Mouse (Mus musculus) hindbrain, embryonic 15.5 days (tissue): ENCODE measurements around the gene Wdpcp. TPM values are rescaled to one million over a fixed set of nuclear protein-coding genes. Genes with fewer than 3 reads are reported as not detected.

Experiments
- ATAC-seq: fragments of 200-750 bp; cut with Nextera tagmentation; 2 replicates; pipeline ENCODE4 v1.8.0; 2017; ENCODE audit warnings: low read depth, moderate number of reproducible peaks, moderate TSS enrichment; ENCODE audit not compliant: low FRiP score
- H3K27ac ChIP-seq: fragments of 300-500 bp; sonication (generic); replicated peaks from 2 replicates; pipeline ENCODE4 v1.5.1; 2015; ENCODE audit warnings: mild to moderate bottlenecking, inconsistent platforms
- H3K27me3 ChIP-seq: fragments of 300-500 bp; sonication (generic); 2 replicates; pipeline ENCODE4 v1.6.1; 2015; ENCODE audit warnings: control low read depth, inconsistent platforms
- H3K36me3 ChIP-seq: fragments of 300-500 bp; sonication (generic); 2 replicates; pipeline ENCODE4 v1.6.1; 2015; ENCODE audit warnings: control low read depth, inconsistent platforms
- H3K4me1 ChIP-seq: fragments of 300-500 bp; sonication (generic); replicated peaks from 2 replicates; pipeline ENCODE4 v1.6.1; 2015; ENCODE audit warnings: control low read depth, inconsistent platforms
- H3K4me2 ChIP-seq: fragments of 300-500 bp; sonication (generic); 2 replicates; pipeline ENCODE4 v1.6.1; 2015; ENCODE audit warnings: moderate library complexity, mild to moderate bottlenecking, inconsistent platforms
- H3K4me3 ChIP-seq: fragments of 300-500 bp; sonication (generic); 2 replicates; pipeline ENCODE4 v1.5.1; 2015; ENCODE audit warnings: mild to moderate bottlenecking, inconsistent platforms
- H3K9ac ChIP-seq: fragments of 300-500 bp; sonication (generic); 2 replicates; pipeline ENCODE4 v1.6.1; 2015; ENCODE audit warnings: inconsistent platforms
- H3K9me3 ChIP-seq: fragments of 300-500 bp; sonication (generic); 2 replicates; pipeline ENCODE4 v1.6.1; 2016; ENCODE audit warnings: control low read depth, inconsistent platforms
- whole genome bisulfite sequencing: fragments of 180-500 bp; shearing (Covaris S2); methylation state at CpG from one replicate; pipeline ENCODE4 v1.1.7; 2015; 5-methylcytosine and 5-hydroxymethylcytosine counted together
- polyA plus RNA-seq: library from polyadenylated mRNA; unstranded; fragments of >200 nt; fragmentation: Nextera tagmentation; extraction: Ambion mirVana; gene quantifications from 2 replicates; pipeline ENCODE4 v1.2.1, GENCODE M21; 2015

The Wdpcp gene
- polyA plus RNA-seq, 1 experiment from 2014 or later, result 11.0 TPM

DNA sequence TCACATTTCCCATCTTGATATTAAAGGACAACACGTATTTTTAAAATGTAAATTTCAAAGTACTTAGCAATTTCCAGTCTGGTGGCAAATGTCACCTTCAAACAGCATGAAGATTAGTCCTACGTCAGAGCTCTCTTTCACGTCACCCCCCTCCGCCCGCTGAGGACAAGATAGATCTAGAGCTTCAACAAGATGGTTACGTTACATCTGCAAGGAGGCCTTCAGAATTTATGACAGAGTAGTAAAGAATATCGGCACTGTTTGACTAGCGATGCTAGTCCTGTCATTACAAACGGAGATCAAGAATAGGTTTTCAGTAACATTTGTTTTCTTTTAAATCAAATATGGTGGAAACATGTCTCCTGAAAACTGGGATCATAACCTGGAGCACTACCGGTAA is 1.1 kb upstream of the Wdpcp start:
- H3K9ac ChIP-seq, result peak overlapping the region; percentile 72
- H3K9me3 ChIP-seq, result no peaks in the 10 kb centered on the region
- WGBS, result 10% methylated on average over 10 of the region's 10 CpGs
- H3K4me1 ChIP-seq, result peaks cover 32% of the 10 kb centered on the region
- peak overlapping the region; percentile 63 for H3K4me2 ChIP-seq
- ATAC-seq, result no peak
- peak overlapping the region; percentile 82 for H3K4me3 ChIP-seq
- H3K27ac ChIP-seq, result peak overlapping the region; percentile 91
- 0 out of 2 replicates have a peak, but pooled peaks cover 11% of the 10 kb centered on the region for H3K36me3 ChIP-seq
- no peaks in the 10 kb centered on the region for H3K27me3 ChIP-seq

DNA sequence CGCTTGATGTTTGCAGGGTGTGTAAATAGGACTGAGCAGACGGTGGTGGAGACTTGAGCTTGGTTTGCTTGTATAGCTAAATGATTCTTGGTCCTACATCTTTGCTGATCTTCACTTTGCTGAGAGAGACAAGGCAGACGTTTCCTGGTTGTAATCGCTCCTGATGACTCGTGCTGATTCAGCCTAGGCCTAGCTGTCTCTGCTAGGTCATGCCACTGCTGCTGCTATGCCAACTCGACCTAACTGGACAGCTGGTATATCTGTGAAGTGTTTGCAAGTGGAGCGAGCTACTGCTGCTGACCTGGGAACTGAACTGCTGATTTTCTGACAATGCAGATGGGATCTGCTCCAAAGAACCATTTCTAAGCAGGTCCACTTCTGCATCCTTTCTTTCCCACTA is 9.4 kb downstream of the Wdpcp start:
- H3K4me3 ChIP-seq, result no peak overlapping the region
- ATAC-seq, result no peak
- H3K9me3 ChIP-seq, result no peaks in the 10 kb centered on the region
- no peaks in the 10 kb centered on the region for H3K27me3 ChIP-seq
- H3K27ac ChIP-seq, result no peak overlapping the region
- no peaks in the 10 kb centered on the region for H3K36me3 ChIP-seq
- no peak overlapping the region for H3K4me2 ChIP-seq
- 77% methylated on average over 7 of the region's 7 CpGs for WGBS
- no peak overlapping the region for H3K9ac ChIP-seq
- H3K4me1 ChIP-seq, result no peaks in the 10 kb centered on the region

GRCm38 (mm10) chr11:21583286-21583685 is 11.3 kb downstream of the Wdpcp start:
- Histone ChIP-seq H3K4me3 (no peak overlapping the region), H3K4me2 (no peak overlapping the region), H3K9ac (no peak overlapping the region), H3K27me3 (no peaks in the 10 kb centered on the region), H3K27ac (no peak overlapping the region), H3K9me3 (no peaks in the 10 kb centered on the region), H3K36me3 (no peaks in the 10 kb centered on the region), H3K4me1 (no peaks in the 10 kb centered on the region)
- 54% methylated on average over 1 of the region's 1 CpGs for WGBS
- no peak for ATAC-seq

DNA sequence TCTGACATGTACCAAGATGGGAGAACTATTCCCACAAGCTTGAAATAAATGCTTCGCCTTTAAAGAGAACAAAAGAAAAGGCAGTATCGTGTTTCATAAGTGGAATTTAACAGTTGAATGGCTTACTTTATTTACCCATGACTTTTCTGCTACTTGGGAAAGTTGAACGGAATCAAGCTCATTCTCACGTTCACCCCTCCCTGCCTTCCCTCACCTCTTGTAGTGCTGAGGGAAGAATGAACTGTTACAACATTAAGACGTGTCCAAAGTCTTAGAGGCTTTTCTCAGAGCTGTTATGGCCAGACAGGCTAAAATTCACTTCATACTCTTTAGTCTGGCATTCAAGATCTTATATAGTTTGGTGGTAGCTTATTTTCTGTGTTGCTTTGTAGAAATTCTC is 30.5 kb downstream of the Wdpcp start:
- no peak overlapping the region for H3K27ac ChIP-seq
- WGBS, result 73% methylated on average over 5 of the region's 5 CpGs
- H3K4me3 ChIP-seq, result no peak overlapping the region
- no peaks in the 10 kb centered on the region for H3K9me3 ChIP-seq
- H3K4me2 ChIP-seq, result no peak overlapping the region
- ATAC-seq, result no peak
- no peak overlapping the region for H3K9ac ChIP-seq
- H3K36me3 ChIP-seq, result no peaks in the 10 kb centered on the region
- H3K4me1 ChIP-seq, result no peaks in the 10 kb centered on the region
- H3K27me3 ChIP-seq, result no peaks in the 10 kb centered on the region

DNA sequence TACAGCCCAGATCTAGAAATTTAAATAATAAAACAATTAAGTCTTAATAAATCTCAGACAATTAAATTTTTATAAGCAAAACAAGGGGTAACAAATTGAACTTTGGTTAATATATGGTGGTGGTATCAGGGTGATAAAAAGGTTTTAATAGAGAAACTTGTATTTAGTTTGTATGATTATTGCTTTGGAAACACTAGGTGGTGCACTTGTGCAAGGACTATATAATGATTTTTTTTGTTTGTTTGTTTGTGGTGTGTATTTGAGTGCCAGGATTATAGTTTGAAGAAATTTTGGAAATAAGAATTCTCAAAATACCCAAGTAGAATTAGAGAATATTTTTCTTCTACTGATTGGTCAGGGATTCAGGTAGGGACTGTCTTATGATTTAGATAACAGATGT is 43.9 kb downstream of the Wdpcp start:
- Histone ChIP-seq H3K9ac (no peak overlapping the region), H3K4me1 (no peaks in the 10 kb centered on the region), H3K36me3 (no peaks in the 10 kb centered on the region), H3K4me3 (no peak overlapping the region), H3K9me3 (no peaks in the 10 kb centered on the region), H3K4me2 (no peak overlapping the region), H3K27ac (no peak overlapping the region), H3K27me3 (no peaks in the 10 kb centered on the region)
- no peak for ATAC-seq

DNA sequence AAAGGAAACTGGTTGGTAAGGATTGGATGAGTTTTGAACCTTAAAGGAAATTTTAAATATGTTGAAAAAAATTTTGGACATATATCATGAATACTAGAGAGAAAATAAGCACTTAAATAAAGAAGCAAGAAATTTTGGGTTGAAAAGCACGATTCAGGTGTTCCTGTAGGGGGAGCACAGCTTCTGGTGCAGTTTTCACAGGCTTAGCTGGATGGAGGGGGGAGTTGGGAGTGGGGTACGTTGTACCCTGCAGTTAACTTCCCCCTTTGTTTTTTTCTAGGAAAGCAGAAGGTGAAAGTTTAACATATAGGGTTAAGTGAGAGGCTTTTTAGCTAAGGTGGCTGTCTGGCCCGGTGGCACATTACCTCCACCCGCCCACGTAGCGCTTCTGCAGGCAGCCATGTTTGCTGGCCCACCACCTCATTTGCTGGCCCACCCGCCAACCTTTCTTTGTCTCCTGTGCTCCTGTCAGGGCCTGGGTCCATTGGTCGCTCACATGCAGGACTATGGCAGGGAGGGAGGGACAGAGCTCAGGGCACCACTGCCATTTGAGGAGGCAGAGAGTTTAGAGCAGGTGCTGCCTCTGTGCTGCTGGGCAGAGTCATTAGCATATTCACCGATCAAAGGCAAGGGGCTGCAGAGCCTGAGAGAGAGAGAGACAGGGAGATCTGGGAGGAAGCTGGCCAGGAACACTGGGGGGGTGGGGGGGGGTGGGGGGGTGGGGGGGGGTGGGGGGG is 62.3 kb downstream of the Wdpcp start:
- Histone ChIP-seq H3K36me3 (no peaks in the 10 kb centered on the region), H3K27ac (no peak overlapping the region), H3K9ac (no peak overlapping the region), H3K9me3 (no peaks in the 10 kb centered on the region), H3K4me2 (no peak overlapping the region), H3K27me3 (no peaks in the 10 kb centered on the region), H3K4me3 (no peak overlapping the region), H3K4me1 (no peaks in the 10 kb centered on the region)
- WGBS, result 60% methylated on average over 8 of the region's 9 CpGs
- ATAC-seq, result no peak

DNA sequence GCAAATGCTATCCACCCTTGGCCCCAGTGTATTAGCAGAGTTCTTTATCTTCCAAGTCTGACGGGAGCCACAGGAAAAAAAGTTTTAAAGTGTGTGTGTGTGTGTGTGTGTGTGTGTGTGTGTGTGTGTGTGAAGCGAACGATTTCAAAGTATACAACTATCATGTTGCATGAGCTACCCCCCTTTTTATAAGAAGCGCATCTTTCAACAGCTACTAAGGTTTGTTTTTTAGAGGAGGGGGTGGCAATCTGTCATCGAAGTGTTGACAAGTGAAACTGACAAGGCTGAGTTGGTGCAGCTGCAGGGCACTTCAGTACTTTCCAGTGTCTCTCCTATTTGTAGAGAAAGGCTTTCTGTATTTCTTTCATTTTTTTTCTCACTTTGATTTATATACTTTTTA is 66.3 kb downstream of the Wdpcp start:
- ATAC-seq, result no peak
- 60% methylated on average over 5 of the region's 5 CpGs for WGBS
- Histone ChIP-seq H3K27me3 (no peaks in the 10 kb centered on the region), H3K4me3 (no peak overlapping the region), H3K4me2 (no peak overlapping the region), H3K36me3 (no peaks in the 10 kb centered on the region), H3K9ac (no peak overlapping the region), H3K27ac (no peak overlapping the region), H3K9me3 (no peaks in the 10 kb centered on the region), H3K4me1 (no peaks in the 10 kb centered on the region)

- no peak for ATAC-seq
- no peak overlapping the region for H3K4me3 ChIP-seq
- no peaks in the 10 kb centered on the region for H3K9me3 ChIP-seq
- no peak overlapping the region for H3K9ac ChIP-seq
- H3K4me2 ChIP-seq, result no peak overlapping the region
- no peaks in the 10 kb centered on the region for H3K27me3 ChIP-seq
- 72% methylated on average over 2 of the region's 2 CpGs for WGBS
- no peaks in the 10 kb centered on the region for H3K4me1 ChIP-seq
- no peak overlapping the region for H3K27ac ChIP-seq
- no peaks in the 10 kb centered on the region for H3K36me3 ChIP-seq
Observed at GRCm38 (mm10) chr11:21639534-21639933, 67.5 kb downstream of the Wdpcp start.

GRCm38 (mm10) chr11:21644231-21644630 is 72.2 kb downstream of the Wdpcp start:
- H3K4me3 ChIP-seq, result no peak overlapping the region
- WGBS, result 76% methylated on average over 4 of the region's 4 CpGs
- ATAC-seq, result no peak

DNA sequence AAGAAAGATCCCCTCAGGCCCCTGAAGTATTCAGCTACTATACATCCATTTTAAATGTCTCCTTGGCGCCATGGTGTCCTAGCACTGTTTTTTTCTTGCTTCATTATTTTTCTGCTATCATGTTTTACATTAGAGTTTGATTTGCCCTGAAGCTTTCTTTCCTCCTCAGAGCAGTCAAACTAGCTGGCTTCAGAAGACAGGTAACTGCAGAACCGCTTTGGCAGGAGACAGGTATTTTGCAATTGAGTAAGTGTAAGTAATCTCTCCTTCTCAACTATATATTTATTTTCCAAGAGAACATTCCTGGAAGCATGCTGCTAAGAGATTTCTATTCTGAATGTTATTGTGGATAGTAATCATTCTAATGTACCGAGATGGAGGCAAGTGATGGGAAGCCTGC is 74.1 kb downstream of the Wdpcp start:
- H3K27me3 ChIP-seq, result no peaks in the 10 kb centered on the region
- H3K9ac ChIP-seq, result no peak overlapping the region
- no peak overlapping the region for H3K4me2 ChIP-seq
- H3K27ac ChIP-seq, result no peak overlapping the region
- no peaks in the 10 kb centered on the region for H3K36me3 ChIP-seq
- ATAC-seq, result no peak
- no peak overlapping the region for H3K4me3 ChIP-seq
- 83% methylated on average over 3 of the region's 3 CpGs for WGBS
- H3K9me3 ChIP-seq, result no peaks in the 10 kb centered on the region
- no peaks in the 10 kb centered on the region for H3K4me1 ChIP-seq

More at GRCm38 (mm10) chr11:21644231-21644630, 72.2 kb downstream of the Wdpcp start:
- Histone ChIP-seq H3K27me3 (no peaks in the 10 kb centered on the region), H3K4me2 (no peak overlapping the region), H3K9me3 (no peaks in the 10 kb centered on the region), H3K27ac (no peak overlapping the region), H3K4me1 (no peaks in the 10 kb centered on the region), H3K36me3 (no peaks in the 10 kb centered on the region), H3K9ac (no peak overlapping the region)

GRCm38 (mm10) chr11:21658985-21659384 is 87.0 kb downstream of the Wdpcp start:
- ATAC-seq, result no peak
- no peaks in the 10 kb centered on the region for H3K9me3 ChIP-seq
- H3K36me3 ChIP-seq, result no peaks in the 10 kb centered on the region
- H3K27ac ChIP-seq, result no peak overlapping the region
- H3K4me1 ChIP-seq, result no peaks in the 10 kb centered on the region
- 78% methylated on average over 3 of the region's 3 CpGs for WGBS
- H3K9ac ChIP-seq, result no peak overlapping the region
- no peak overlapping the region for H3K4me2 ChIP-seq
- H3K27me3 ChIP-seq, result no peaks in the 10 kb centered on the region
- H3K4me3 ChIP-seq, result no peak overlapping the region

- H3K27me3 ChIP-seq, result no peaks in the 10 kb centered on the region
- no peak overlapping the region for H3K4me3 ChIP-seq
- H3K4me1 ChIP-seq, result no peaks in the 10 kb centered on the region
- H3K9me3 ChIP-seq, result no peaks in the 10 kb centered on the region
- H3K4me2 ChIP-seq, result no peak overlapping the region
- 68% methylated on average over 2 of the region's 2 CpGs for WGBS
- no peaks in the 10 kb centered on the region for H3K36me3 ChIP-seq
- H3K27ac ChIP-seq, result no peak overlapping the region
- no peak overlapping the region for H3K9ac ChIP-seq
- no peak for ATAC-seq
Observed at GRCm38 (mm10) chr11:21677034-21677433, 105.0 kb downstream of the Wdpcp start.

DNA sequence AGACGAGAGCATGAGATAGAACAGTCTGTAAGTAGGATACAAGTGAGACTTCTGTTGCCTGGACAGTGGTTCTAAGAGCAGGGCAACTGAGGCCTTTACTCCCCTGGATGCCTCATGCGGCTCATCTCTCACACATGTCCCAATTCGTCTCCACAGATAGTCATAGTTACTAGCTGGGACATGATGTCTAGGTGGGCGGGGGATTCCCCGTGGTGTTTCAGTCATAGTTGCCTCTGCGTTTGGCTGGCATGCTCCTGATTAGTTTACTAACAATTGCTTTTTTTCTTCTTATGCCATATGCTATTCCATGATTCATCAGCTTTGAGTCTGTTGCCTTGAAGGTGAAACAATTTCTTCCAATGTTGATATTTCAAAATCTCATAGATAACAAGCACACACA is 116.4 kb downstream of the Wdpcp start:
- Histone ChIP-seq H3K27ac (no peak overlapping the region), H3K4me3 (no peak overlapping the region), H3K4me1 (no peaks in the 10 kb centered on the region), H3K36me3 (no peaks in the 10 kb centered on the region), H3K4me2 (no peak overlapping the region), H3K9ac (no peak overlapping the region), H3K27me3 (no peaks in the 10 kb centered on the region), H3K9me3 (no peaks in the 10 kb centered on the region)
- ATAC-seq, result no peak
- WGBS, result 76% methylated on average over 6 of the region's 6 CpGs
